Mouse (Mus musculus): ENCODE results near the gene Cldn9.

DNA sequence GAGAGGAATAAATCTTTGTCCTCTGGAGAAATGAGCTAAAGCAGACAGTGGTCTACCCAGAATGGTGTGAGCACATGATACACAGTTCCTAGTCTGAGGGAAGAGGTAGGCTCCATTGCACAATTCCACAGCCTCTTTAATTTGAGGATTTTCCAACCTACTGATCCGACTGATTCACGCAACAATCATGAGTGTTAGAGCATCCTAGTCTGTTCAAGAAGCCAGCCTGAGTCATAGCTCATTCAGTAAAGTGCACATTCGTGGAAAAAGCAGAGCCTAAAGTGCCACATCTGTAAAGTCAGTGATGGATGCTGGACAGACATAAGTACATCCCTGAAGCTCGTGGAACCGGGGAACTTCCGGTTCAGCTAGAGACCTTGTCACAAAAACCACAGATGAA is 32.5 kb downstream of the Cldn9 start:
- TF ChIP-seq POLR2A (IDR thresholded peaks at IDR 0.05; ENCODE audit: low read depth, low read length) (no peak), CTCF (IDR thresholded peaks at IDR 0.05; ENCODE audit: extremely low read depth, insufficient read length, insufficient replicate concordance, low read depth, low read length) (no peak)
